Mouse (Mus musculus): ENCODE data around the gene Dnajc14. TPM values are rescaled to one million over a fixed set of nuclear protein-coding genes. Genes with fewer than 3 reads are reported as not detected.

Gene Dnajc14
- total and polyA plus RNA-seq, 3 experiments, result 27.7 to 36.7 TPM; not detected in 1

- peak in 2 of 3 experiments; percentile 36 to 57; a peak in 4 of 6 replicates for TF ChIP-seq CTCF (IDR thresholded peaks at IDR 0.05 in 2 of 3, conservative IDR thresholded peaks at IDR 0.05 in 1 of 3; ENCODE audit: control insufficient read depth in 1 of 3, insufficient read depth in 1 of 3, low read depth in 2 of 3, low read length in 3 of 3, poor library complexity in 1 of 3, severe bottlenecking in 1 of 3)
- no peak for TF ChIP-seq JUND (IDR thresholded peaks at IDR 0.05; ENCODE audit: low read depth, low read length)
- TF ChIP-seq CHD1 (IDR thresholded peaks at IDR 0.05; ENCODE audit: low read depth, low read length), result no peak
- TF ChIP-seq HCFC1 (IDR thresholded peaks at IDR 0.05; ENCODE audit: low read depth, low read length), result no peak
- TF ChIP-seq GATA1 (IDR thresholded peaks at IDR 0.05; ENCODE audit: low read depth, low read length), result no peak
- no peak for TF ChIP-seq POLR2AphosphoS2 (IDR thresholded peaks at IDR 0.05; ENCODE audit: low read length)
- TF ChIP-seq ELF1 (IDR thresholded peaks at IDR 0.05; ENCODE audit: low read depth, low read length), result no peak
- TF ChIP-seq MXI1 (IDR thresholded peaks at IDR 0.05; ENCODE audit: low read depth, low read length), result no peak
- no peak for TF ChIP-seq ETS1 (IDR thresholded peaks at IDR 0.05; ENCODE audit: low read depth, low read length)
- peak; percentile 40 for TF ChIP-seq RAD21 (IDR thresholded peaks at IDR 0.05; ENCODE audit: low read depth, low read length)
- no peak for TF ChIP-seq TCF12 (IDR thresholded peaks at IDR 0.05; ENCODE audit: low read depth, low read length)
- no peak for TF ChIP-seq POLR2AphosphoS5 (IDR thresholded peaks at IDR 0.05; ENCODE audit: borderline replicate concordance, low read depth, low read length)
- TF ChIP-seq TBP (IDR thresholded peaks at IDR 0.05; ENCODE audit: low read depth, low read length), result no peak
- TF ChIP-seq ZNF384 (IDR thresholded peaks at IDR 0.05; ENCODE audit: low read depth, low read length), result peak; percentile 81
- TF ChIP-seq USF2 (IDR thresholded peaks at IDR 0.05; ENCODE audit: borderline replicate concordance in 1 of 2, insufficient read depth in 1 of 2, low read depth in 1 of 2, low read length in 2 of 2), result no peak
- peak; percentile 14; the same call in 1 of the 2 replicates for TF ChIP-seq ZC3H11A (IDR thresholded peaks at IDR 0.05; ENCODE audit: low read depth, low read length)
- TF ChIP-seq E2F4 (IDR thresholded peaks at IDR 0.05; ENCODE audit: borderline replicate concordance, low read depth, low read length), result no peak
- TF ChIP-seq ZKSCAN1 (IDR thresholded peaks at IDR 0.05; ENCODE audit: low read depth, low read length), result no peak
- peak; percentile 43 for TF ChIP-seq SMC3 (IDR thresholded peaks at IDR 0.05; ENCODE audit: low read depth, low read length)
Measured at GRCm38 (mm10) chr10:128845516-128845915, 41.7 kb downstream of the Dnajc14 start (continued).

GRCm38 (mm10) chr10:128846664-128847063 lies 42.8 kb downstream of the Dnajc14 start:
- peak; percentile 20 for DNase-seq (ENCODE audit: low read depth, low spot score)
- Histone ChIP-seq H3K9ac (ENCODE audit: control insufficient read depth, low read depth, low read length, poor library complexity, severe bottlenecking) (no peak overlapping the region), H3K4me1 (ENCODE audit: control insufficient read depth in 1 of 2, insufficient read depth in 2 of 2, low read length in 2 of 2) (no peaks in the 10 kb centered on the region; a peak in 1 of 4 replicates), H3K9me3 (replicated peaks; ENCODE audit: insufficient read depth, low read length) (no peaks in the 10 kb centered on the region), H3K36me3 (ENCODE audit: control insufficient read depth in 1 of 2, insufficient read depth in 2 of 2, low read length in 2 of 2) (peaks cover 3 to 65% of the 10 kb centered on the region in 2 experiments), H3K79me2 (ENCODE audit: control insufficient read depth, insufficient read depth, low read length, poor library complexity) (no peaks in the 10 kb centered on the region), H3K27ac (ENCODE audit: control insufficient read depth, low read depth, low read length) (no peak overlapping the region), H3K4me3 (ENCODE audit: control insufficient read depth in 1 of 2, insufficient read depth in 1 of 2, low read depth in 2 of 2, low read length in 2 of 2) (no peak overlapping the region), H3K27me3 (ENCODE audit: control insufficient read depth in 1 of 2, insufficient read depth in 2 of 2, low read length in 2 of 2) (no peaks in the 10 kb centered on the region)
- TF ChIP-seq TAL1 (IDR thresholded peaks at IDR 0.05; ENCODE audit: low read length) (no peak), NELFE (IDR thresholded peaks at IDR 0.05; ENCODE audit: low read depth, low read length) (no peak), ETS1 (IDR thresholded peaks at IDR 0.05; ENCODE audit: low read depth, low read length) (no peak), MEF2A (IDR thresholded peaks at IDR 0.05; ENCODE audit: extremely low read depth, insufficient replicate concordance, low read depth, low read length, poor library complexity, severe bottlenecking) (no peak), MYB (IDR thresholded peaks at IDR 0.05; ENCODE audit: low read depth, low read length) (no peak), SIN3A (IDR thresholded peaks at IDR 0.05; ENCODE audit: low read length) (no peak), MYC (IDR thresholded peaks at IDR 0.05; ENCODE audit: low read depth, low read length) (no peak), NRF1 (IDR thresholded peaks at IDR 0.05; ENCODE audit: insufficient read depth, low read depth, low read length, poor library complexity, severe bottlenecking) (no peak), POLR2A (IDR thresholded peaks at IDR 0.05; ENCODE audit: control insufficient read depth in 1 of 2, insufficient read depth in 1 of 2, low read depth in 1 of 2, low read length in 2 of 2, poor library complexity in 1 of 2) (no peak), EP300 (IDR thresholded peaks at IDR 0.05; ENCODE audit: low read depth in 1 of 2, low read length in 2 of 2) (no peak), MAX (IDR thresholded peaks at IDR 0.05; ENCODE audit: low read length) (no peak), CTCF (IDR thresholded peaks at IDR 0.05 in 2 of 3, conservative IDR thresholded peaks at IDR 0.05 in 1 of 3; ENCODE audit: control insufficient read depth in 1 of 3, insufficient read depth in 1 of 3, low read depth in 2 of 3, low read length in 3 of 3, poor library complexity in 1 of 3, severe bottlenecking in 1 of 3) (no peak), TBP (IDR thresholded peaks at IDR 0.05; ENCODE audit: low read depth, low read length) (no peak), POLR2AphosphoS5 (IDR thresholded peaks at IDR 0.05; ENCODE audit: borderline replicate concordance, low read depth, low read length) (no peak), SMC3 (IDR thresholded peaks at IDR 0.05; ENCODE audit: low read depth, low read length) (no peak), CHD2 (IDR thresholded peaks at IDR 0.05; ENCODE audit: low read length) (no peak), ELF1 (IDR thresholded peaks at IDR 0.05; ENCODE audit: low read depth, low read length) (no peak), KAT2A (conservative IDR thresholded peaks at IDR 0.05; ENCODE audit: low read depth, low read length) (no peak)
